Mouse (Mus musculus): ENCODE measurements around the gene Prr12. TPM values are rescaled to one million over a fixed set of nuclear protein-coding genes. Genes with fewer than 3 reads are reported as not detected.
"Not testable (repeated sequence)": the region's sequence is repeated elsewhere in the genome, so short reads cannot be mapped to it uniquely, and the experiment has no call there.

The Prr12 gene
- polyA plus RNA-seq, 1 experiment from 2014 or later, result 10.9 TPM

- no peak overlapping the region for H3K4me3 ChIP-seq (ENCODE audit: low read depth, low read length)
- H3K4me2 ChIP-seq (ENCODE audit: low read depth, low read length), result no peak overlapping the region
- H3K9me3 ChIP-seq (replicated peaks; ENCODE audit: control insufficient read depth, low read length), result no peaks in the 10 kb centered on the region
- H3K27me3 ChIP-seq (ENCODE audit: control insufficient read depth, insufficient read depth, low read length), result no peaks in the 10 kb centered on the region
- H3K36me3 ChIP-seq (replicated peaks; ENCODE audit: control insufficient read depth, insufficient read depth, low read depth, low read length), result peaks cover 57% of the 10 kb centered on the region
- WGBS, result 95% methylated on average over 8 of the region's 8 CpGs
- H3K4me1 ChIP-seq (ENCODE audit: control insufficient read depth, insufficient read depth, low read length), result no peaks in the 10 kb centered on the region
- ATAC-seq (replicated peaks; ENCODE audit: insufficient number of reproducible peaks, low FRiP score, low TSS enrichment, low read depth), result no peak
- H3K27ac ChIP-seq (replicated peaks; ENCODE audit: low read depth, low read length), result no peak overlapping the region
- H3K9ac ChIP-seq (replicated peaks; ENCODE audit: low read length), result no peak overlapping the region
- DNase-seq (ENCODE audit: low spot score), result no peak
Measured at GRCm38 (mm10) chr7:45030857-45031256, 21.8 kb downstream of the Prr12 start.

- H3K27me3 ChIP-seq (ENCODE audit: control insufficient read depth, insufficient read depth, low read length), result no peaks in the 10 kb centered on the region
- H3K9ac ChIP-seq (replicated peaks; ENCODE audit: low read length), result no peak overlapping the region
- H3K36me3 ChIP-seq (replicated peaks; ENCODE audit: control insufficient read depth, insufficient read depth, low read depth, low read length), result peaks cover 56% of the 10 kb centered on the region
- no peak overlapping the region for H3K27ac ChIP-seq (replicated peaks; ENCODE audit: low read depth, low read length)
- 93% methylated on average over 6 of the region's 6 CpGs for whole genome bisulfite sequencing
- DNase-seq (ENCODE audit: low spot score) (no peak), ATAC-seq (replicated peaks; ENCODE audit: insufficient number of reproducible peaks, low FRiP score, low TSS enrichment, low read depth) (no peak)
- no peaks in the 10 kb centered on the region for H3K4me1 ChIP-seq (ENCODE audit: control insufficient read depth, insufficient read depth, low read length)
- H3K4me3 ChIP-seq (ENCODE audit: low read depth, low read length), result no peak overlapping the region
- no peaks in the 10 kb centered on the region for H3K9me3 ChIP-seq (replicated peaks; ENCODE audit: control insufficient read depth, low read length)
- no peak overlapping the region for H3K4me2 ChIP-seq (ENCODE audit: low read depth, low read length)
Measured at GRCm38 (mm10) chr7:45029995-45030394, 22.7 kb downstream of the Prr12 start.

- H3K4me3 ChIP-seq (ENCODE audit: low read depth, low read length), result no peak overlapping the region
- no peaks in the 10 kb centered on the region for H3K9me3 ChIP-seq (replicated peaks; ENCODE audit: control insufficient read depth, low read length)
- H3K36me3 ChIP-seq (replicated peaks; ENCODE audit: control insufficient read depth, insufficient read depth, low read depth, low read length), result peaks cover 44% of the 10 kb centered on the region
- H3K9ac ChIP-seq (replicated peaks; ENCODE audit: low read length), result no peak overlapping the region
- H3K27ac ChIP-seq (replicated peaks; ENCODE audit: low read depth, low read length), result no peak overlapping the region
- ATAC-seq (replicated peaks; ENCODE audit: insufficient number of reproducible peaks, low FRiP score, low TSS enrichment, low read depth), result no peak
- no peaks in the 10 kb centered on the region for H3K27me3 ChIP-seq (ENCODE audit: control insufficient read depth, insufficient read depth, low read length)
- WGBS, result 94% methylated on average over 11 of the region's 11 CpGs
- H3K4me2 ChIP-seq (ENCODE audit: low read depth, low read length), result no peak overlapping the region
- no peaks in the 10 kb centered on the region for H3K4me1 ChIP-seq (ENCODE audit: control insufficient read depth, insufficient read depth, low read length)
- DNase-seq (ENCODE audit: low spot score), result no peak
Measured at GRCm38 (mm10) chr7:45028351-45028750, 24.3 kb downstream of the Prr12 start.

- Histone ChIP-seq H3K4me1 (ENCODE audit: control insufficient read depth, insufficient read depth, low read length) (no peaks in the 10 kb centered on the region), H3K4me2 (ENCODE audit: low read depth, low read length) (no peak overlapping the region), H3K27ac (replicated peaks; ENCODE audit: low read depth, low read length) (no peak overlapping the region), H3K4me3 (ENCODE audit: low read depth, low read length) (no peak overlapping the region), H3K27me3 (ENCODE audit: control insufficient read depth, insufficient read depth, low read length) (no peaks in the 10 kb centered on the region), H3K9ac (replicated peaks; ENCODE audit: low read length) (no peak overlapping the region), H3K9me3 (replicated peaks; ENCODE audit: control insufficient read depth, low read length) (no peaks in the 10 kb centered on the region), H3K36me3 (replicated peaks; ENCODE audit: control insufficient read depth, insufficient read depth, low read depth, low read length) (peaks cover 38% of the 10 kb centered on the region)
- DNase-seq (ENCODE audit: low spot score), result no peak
- WGBS, result 93% methylated on average over 9 of the region's 9 CpGs
- no peak for ATAC-seq (replicated peaks; ENCODE audit: insufficient number of reproducible peaks, low FRiP score, low TSS enrichment, low read depth)
Measured at GRCm38 (mm10) chr7:45027761-45028160, 24.9 kb downstream of the Prr12 start.

GRCm38 (mm10) chr7:45026256-45026655 is 26.4 kb downstream of the Prr12 start:
- H3K27ac ChIP-seq (replicated peaks; ENCODE audit: low read depth, low read length), result no peak overlapping the region
- no peak overlapping the region for H3K4me3 ChIP-seq (ENCODE audit: low read depth, low read length)
- H3K4me2 ChIP-seq (ENCODE audit: low read depth, low read length), result no peak overlapping the region
- DNase-seq (ENCODE audit: low spot score), result no peak
- H3K4me1 ChIP-seq (ENCODE audit: control insufficient read depth, insufficient read depth, low read length), result no peaks in the 10 kb centered on the region
- 50% methylated on average over 2 of the region's 2 CpGs for WGBS
- H3K9ac ChIP-seq (replicated peaks; ENCODE audit: low read length), result no peak overlapping the region
- H3K36me3 ChIP-seq (replicated peaks; ENCODE audit: control insufficient read depth, insufficient read depth, low read depth, low read length), result peaks cover 32% of the 10 kb centered on the region
- no peaks in the 10 kb centered on the region for H3K27me3 ChIP-seq (ENCODE audit: control insufficient read depth, insufficient read depth, low read length)
- no peaks in the 10 kb centered on the region for H3K9me3 ChIP-seq (replicated peaks; ENCODE audit: control insufficient read depth, low read length)
- ATAC-seq (replicated peaks; ENCODE audit: insufficient number of reproducible peaks, low FRiP score, low TSS enrichment, low read depth), result 0 out of 2 replicates have a peak, but pooled peaks have one; percentile 19

GRCm38 (mm10) chr7:45025601-45026220 is 27.0 kb downstream of the Prr12 start:
- WGBS, result 77% methylated on average over 8 of the region's 8 CpGs
- Histone ChIP-seq H3K9me3 (replicated peaks; ENCODE audit: control insufficient read depth, low read length) (no peaks in the 10 kb centered on the region), H3K27me3 (ENCODE audit: control insufficient read depth, insufficient read depth, low read length) (no peaks in the 10 kb centered on the region), H3K9ac (replicated peaks; ENCODE audit: low read length) (no peak overlapping the region), H3K27ac (replicated peaks; ENCODE audit: low read depth, low read length) (no peak overlapping the region), H3K4me2 (ENCODE audit: low read depth, low read length) (no peak overlapping the region), H3K4me1 (ENCODE audit: control insufficient read depth, insufficient read depth, low read length) (no peaks in the 10 kb centered on the region), H3K36me3 (replicated peaks; ENCODE audit: control insufficient read depth, insufficient read depth, low read depth, low read length) (peaks cover 26% of the 10 kb centered on the region), H3K4me3 (ENCODE audit: low read depth, low read length) (no peak overlapping the region)
- no peak for ATAC-seq (replicated peaks; ENCODE audit: insufficient number of reproducible peaks, low FRiP score, low TSS enrichment, low read depth)
- no peak for DNase-seq (ENCODE audit: low spot score)

- WGBS, result 89% methylated on average over 15 of the region's 15 CpGs
- no peak overlapping the region for H3K27ac ChIP-seq (replicated peaks; ENCODE audit: low read depth, low read length)
Measured at GRCm38 (mm10) chr7:45024281-45025248, 28.1 kb downstream of the Prr12 start.

GRCm38 (mm10) chr7:45023711-45024110 is 29.0 kb downstream of the Prr12 start:
- not testable (repeated sequence) for H3K4me1 ChIP-seq (ENCODE audit: control insufficient read depth, insufficient read depth, low read length); H3K4me3 ChIP-seq (ENCODE audit: low read depth, low read length); DNase-seq (ENCODE audit: low spot score); ATAC-seq (replicated peaks; ENCODE audit: insufficient number of reproducible peaks, low FRiP score, low TSS enrichment, low read depth); H3K4me2 ChIP-seq (ENCODE audit: low read depth, low read length); H3K27me3 ChIP-seq (ENCODE audit: control insufficient read depth, insufficient read depth, low read length); H3K9ac ChIP-seq (replicated peaks; ENCODE audit: low read length); H3K27ac ChIP-seq (replicated peaks; ENCODE audit: low read depth, low read length); H3K9me3 ChIP-seq (replicated peaks; ENCODE audit: control insufficient read depth, low read length)
- peaks cover 13% of the 10 kb centered on the region for H3K36me3 ChIP-seq (replicated peaks; ENCODE audit: control insufficient read depth, insufficient read depth, low read depth, low read length)
- WGBS, result 83% methylated on average over 5 of the region's 5 CpGs

More at GRCm38 (mm10) chr7:45024281-45025248, 28.1 kb downstream of the Prr12 start:
- peaks cover 16% of the 10 kb centered on the region for H3K36me3 ChIP-seq (replicated peaks; ENCODE audit: control insufficient read depth, insufficient read depth, low read depth, low read length)
- no peak overlapping the region for H3K4me3 ChIP-seq (ENCODE audit: low read depth, low read length)
- no peaks in the 10 kb centered on the region for H3K27me3 ChIP-seq (ENCODE audit: control insufficient read depth, insufficient read depth, low read length)
- no peaks in the 10 kb centered on the region for H3K9me3 ChIP-seq (replicated peaks; ENCODE audit: control insufficient read depth, low read length)
- ATAC-seq (replicated peaks; ENCODE audit: insufficient number of reproducible peaks, low FRiP score, low TSS enrichment, low read depth), result no peak
- H3K9ac ChIP-seq (replicated peaks; ENCODE audit: low read length), result no peak overlapping the region
- H3K4me2 ChIP-seq (ENCODE audit: low read depth, low read length), result no peak overlapping the region
- no peak for DNase-seq (ENCODE audit: low spot score)
- no peaks in the 10 kb centered on the region for H3K4me1 ChIP-seq (ENCODE audit: control insufficient read depth, insufficient read depth, low read length)

All from embryonic facial prominence, embryonic 11.5 days (tissue).